Mouse (Mus musculus) kidney, postnatal 0 days (tissue): ENCODE results near the gene Adgrl3. TPM values are rescaled to one million over a fixed set of nuclear protein-coding genes. Genes with fewer than 3 reads are reported as not detected.

Source experiments
- ATAC-seq: fragments of 200-750 bp; cut with Nextera tagmentation; replicated peaks from 2 replicates; pipeline ENCODE4 v1.8.0; 2017; ENCODE audit warnings: low read depth, moderate number of reproducible peaks, moderate TSS enrichment, moderate library complexity; ENCODE audit not compliant: low FRiP score
- DNase-seq: peaks from one replicate; pipeline ENCODE4 v3.0.0-alpha.2; 2016; ENCODE audit warnings: low spot score
- H3K27ac ChIP-seq: fragments of 300-500 bp; sonication (generic); 2 replicates; pipeline ENCODE4 v1.5.1; 2014; ENCODE audit warnings: mild to moderate bottlenecking
- H3K27me3 ChIP-seq: fragments of 300-500 bp; sonication (generic); 2 replicates; pipeline ENCODE4 v1.6.1; 2014; ENCODE audit warnings: low read length, mixed read lengths; ENCODE audit not compliant: insufficient read depth
- H3K36me3 ChIP-seq: fragments of 300-500 bp; sonication (generic); 2 replicates; pipeline ENCODE4 v1.6.1; 2014; ENCODE audit warnings: low read length, mixed read lengths; ENCODE audit not compliant: insufficient read depth
- H3K4me1 ChIP-seq: fragments of 300-500 bp; sonication (generic); replicated peaks from 2 replicates; pipeline ENCODE4 v1.6.1; 2014; ENCODE audit warnings: antibody characterized with exemption, low read length, mixed read lengths; ENCODE audit not compliant: insufficient read depth
- H3K4me2 ChIP-seq: fragments of 300-500 bp; sonication (generic); 2 replicates; pipeline ENCODE4 v1.6.1; 2014; ENCODE audit warnings: mild to moderate bottlenecking, low read length, moderate library complexity, mixed read lengths
- H3K4me3 ChIP-seq: fragments of 300-500 bp; sonication (generic); replicated peaks from 2 replicates; pipeline ENCODE4 v1.5.1; 2014; ENCODE audit warnings: low read depth, low read length
- H3K9ac ChIP-seq: fragments of 300-500 bp; sonication (generic); 2 replicates; pipeline ENCODE4 v1.6.1; 2014; ENCODE audit warnings: low read depth, low read length
- H3K9me3 ChIP-seq: fragments of 300-500 bp; sonication (generic); replicated peaks from 2 replicates; pipeline ENCODE4 v1.6.1; 2016; ENCODE audit warnings: low read length, inconsistent platforms, mixed read lengths
- CTCF ChIP-seq: IDR thresholded peaks from 2 replicates; pipeline ENCODE4 v1.5.1; 2016; ENCODE audit warnings: antibody characterized with exemption, low read depth, mild to moderate bottlenecking, moderate library complexity
- WGBS: fragments of 180-500 bp; shearing (Covaris S2); extraction: QIAGEN DNeasy Blood & Tissue Kit; methylation state at CpG from one replicate; pipeline ENCODE4 v1.1.7; 2014; 5-methylcytosine and 5-hydroxymethylcytosine counted together
- polyA plus RNA-seq: library from polyadenylated mRNA; unstranded; fragments of >200 nt; fragmentation: Nextera tagmentation; extraction: Ambion mirVana; gene quantifications from 2 replicates; pipeline ENCODE4 v1.2.1, GENCODE M21; 2015

The Adgrl3 gene
- polyA plus RNA-seq, 1 experiment from 2014 or later, result 8.8 TPM

DNA sequence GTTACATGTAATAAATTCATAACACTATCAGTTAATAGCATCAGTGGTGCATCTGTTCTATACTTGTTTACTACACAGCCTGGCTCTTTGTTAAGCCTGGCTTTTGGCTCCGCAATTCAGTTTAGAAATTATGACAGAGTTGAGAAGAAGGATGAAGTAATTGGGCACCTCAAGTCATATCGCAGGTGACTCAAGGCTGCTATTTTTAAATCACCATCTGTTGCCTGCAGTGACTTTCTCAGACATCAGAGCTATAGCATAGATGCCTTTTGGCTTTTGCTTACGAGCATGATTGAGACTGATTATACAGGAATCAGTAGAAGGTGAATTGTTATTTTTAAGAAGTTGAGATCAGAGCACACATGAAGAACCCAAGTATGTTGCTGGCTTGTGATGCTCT is 236.2 kb downstream of the Adgrl3 start:
- Histone ChIP-seq H3K9ac (no peak overlapping the region), H3K27ac (no peak overlapping the region), H3K27me3 (no peaks in the 10 kb centered on the region), H3K9me3 (no peaks in the 10 kb centered on the region), H3K4me2 (no peak overlapping the region), H3K36me3 (no peaks in the 10 kb centered on the region), H3K4me3 (no peak overlapping the region), H3K4me1 (no peaks in the 10 kb centered on the region)
- 93% methylated on average over 3 of the region's 3 CpGs for WGBS
- no peak for TF ChIP-seq CTCF
- DNase-seq (no peak), ATAC-seq (no peak)

DNA sequence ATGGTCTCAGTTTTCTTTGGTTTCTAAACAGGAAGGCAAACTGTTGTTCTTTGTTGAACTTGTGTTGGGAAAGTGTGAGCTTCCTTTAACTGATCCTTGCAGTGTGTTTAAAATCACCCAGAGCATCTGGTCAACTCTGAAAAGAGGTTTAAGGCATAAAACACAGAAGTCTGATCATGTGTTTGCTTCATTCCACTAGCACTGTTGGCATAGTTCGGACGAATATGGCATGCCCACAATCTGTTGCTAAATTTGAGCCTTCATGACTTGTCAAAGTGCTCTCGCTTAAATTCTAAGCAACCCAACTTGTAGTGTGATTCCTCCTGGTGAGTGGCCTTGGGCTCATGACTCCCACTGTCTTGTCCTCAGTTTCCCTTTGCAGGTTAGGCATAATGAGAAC is 249.8 kb downstream of the Adgrl3 start:
- ATAC-seq (no peak), DNase-seq (no peak)
- no peak overlapping the region for H3K4me2 ChIP-seq
- 89% methylated on average over 3 of the region's 3 CpGs for WGBS
- no peak overlapping the region for H3K9ac ChIP-seq
- H3K9me3 ChIP-seq, result no peaks in the 10 kb centered on the region
- no peaks in the 10 kb centered on the region for H3K36me3 ChIP-seq
- no peaks in the 10 kb centered on the region for H3K4me1 ChIP-seq
- no peaks in the 10 kb centered on the region for H3K27me3 ChIP-seq
- TF ChIP-seq CTCF, result no peak
- no peak overlapping the region for H3K4me3 ChIP-seq
- H3K27ac ChIP-seq, result no peak overlapping the region

- no peak for TF ChIP-seq CTCF
- Histone ChIP-seq H3K27me3 (no peaks in the 10 kb centered on the region), H3K4me2 (no peak overlapping the region), H3K9me3 (no peaks in the 10 kb centered on the region), H3K4me3 (no peak overlapping the region), H3K27ac (no peak overlapping the region), H3K4me1 (no peaks in the 10 kb centered on the region), H3K36me3 (no peaks in the 10 kb centered on the region), H3K9ac (no peak overlapping the region)
- 49% methylated on average over 6 of the region's 6 CpGs for WGBS
- ATAC-seq (no peak), DNase-seq (no peak)
These were observed 255.6 kb downstream of the Adgrl3 start for GRCm38 (mm10) chr5:81275346-81276047.

GRCm38 (mm10) chr5:81279246-81279645 is 259.3 kb downstream of the Adgrl3 start:
- ATAC-seq, result no peak
- WGBS, result 58% methylated on average over 2 of the region's 2 CpGs
- Histone ChIP-seq H3K27ac (no peak overlapping the region), H3K27me3 (no peaks in the 10 kb centered on the region), H3K9me3 (no peaks in the 10 kb centered on the region), H3K9ac (no peak overlapping the region), H3K36me3 (no peaks in the 10 kb centered on the region), H3K4me3 (no peak overlapping the region), H3K4me2 (no peak overlapping the region), H3K4me1 (no peaks in the 10 kb centered on the region)
- DNase-seq, result no peak
- no peak for TF ChIP-seq CTCF

- no peak for ATAC-seq
- no peak overlapping the region for H3K4me3 ChIP-seq
- no peaks in the 10 kb centered on the region for H3K9me3 ChIP-seq
- H3K9ac ChIP-seq, result no peak overlapping the region
- no peak for TF ChIP-seq CTCF
- no peak overlapping the region for H3K4me2 ChIP-seq
- H3K36me3 ChIP-seq, result no peaks in the 10 kb centered on the region
- WGBS, result 18% methylated on average over 1 of the region's 1 CpGs
- H3K4me1 ChIP-seq, result no peaks in the 10 kb centered on the region
- no peak overlapping the region for H3K27ac ChIP-seq
- H3K27me3 ChIP-seq, result no peaks in the 10 kb centered on the region
- DNase-seq, result no peak
These were observed 265.7 kb downstream of the Adgrl3 start for GRCm38 (mm10) chr5:81285643-81286042.

DNA sequence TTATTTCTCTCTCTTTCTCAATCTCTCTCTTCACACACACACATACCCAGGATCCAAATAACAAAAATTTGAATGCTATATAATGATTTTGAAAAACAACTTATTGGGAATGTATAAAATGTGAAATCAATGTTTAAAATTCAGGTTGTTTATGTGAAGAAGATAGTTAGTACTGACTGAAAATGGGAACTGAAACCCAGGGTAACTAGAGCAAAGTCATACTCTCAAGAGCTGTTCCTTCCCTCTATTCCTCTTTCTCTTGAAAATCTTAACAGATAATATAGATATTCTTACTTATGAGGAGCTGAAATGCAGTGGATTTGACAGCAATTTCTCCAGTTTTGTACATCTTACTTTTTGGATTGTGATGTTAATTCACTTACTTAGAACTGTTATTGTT is 281.9 kb downstream of the Adgrl3 start:
- Histone ChIP-seq H3K4me3 (no peak overlapping the region), H3K27me3 (no peaks in the 10 kb centered on the region), H3K9ac (no peak overlapping the region), H3K36me3 (no peaks in the 10 kb centered on the region), H3K4me1 (no peaks in the 10 kb centered on the region), H3K4me2 (no peak overlapping the region), H3K9me3 (no peaks in the 10 kb centered on the region), H3K27ac (no peak overlapping the region)
- TF ChIP-seq CTCF, result no peak
- no peak for ATAC-seq
- no peak for DNase-seq
